Mouse (Mus musculus) embryonic fibroblast, embryonic 13.5 days (primary cell): Measurements from ENCODE around the gene 4921524J17Rik.

Experiments
- CTCF ChIP-seq: IDR thresholded peaks from 2 replicates; pipeline ENCODE4 v1.5.1; 2011; ENCODE audit warnings: mild to moderate bottlenecking, control low read depth, low read length, moderate library complexity, borderline replicate concordance; ENCODE audit not compliant: insufficient read depth
- POLR2A ChIP-seq: IDR thresholded peaks from 2 replicates; pipeline ENCODE4 v1.6.1; 2011; ENCODE audit warnings: low read depth, mild to moderate bottlenecking, control low read depth, low read length, moderate library complexity

- TF ChIP-seq CTCF, result no peak
- TF ChIP-seq POLR2A, result no peak
Measured at GRCm38 (mm10) chr8:85374286-85374685, 58.3 kb downstream of the 4921524J17Rik start.
